Mouse (Mus musculus) liver, postnatal 0 days (tissue): ENCODE results near the gene Gm38119.

ENCODE experiments used
- CTCF ChIP-seq: sonication (generic); IDR thresholded peaks from 2 replicates; pipeline ENCODE4 v1.5.1; 2016; ENCODE audit warnings: antibody characterized with exemption, low read depth
- EP300 ChIP-seq: IDR thresholded peaks from 2 replicates; pipeline ENCODE4 v1.6.1; 2016; ENCODE audit warnings: antibody characterized with exemption, low read depth, mild to moderate bottlenecking

DNA sequence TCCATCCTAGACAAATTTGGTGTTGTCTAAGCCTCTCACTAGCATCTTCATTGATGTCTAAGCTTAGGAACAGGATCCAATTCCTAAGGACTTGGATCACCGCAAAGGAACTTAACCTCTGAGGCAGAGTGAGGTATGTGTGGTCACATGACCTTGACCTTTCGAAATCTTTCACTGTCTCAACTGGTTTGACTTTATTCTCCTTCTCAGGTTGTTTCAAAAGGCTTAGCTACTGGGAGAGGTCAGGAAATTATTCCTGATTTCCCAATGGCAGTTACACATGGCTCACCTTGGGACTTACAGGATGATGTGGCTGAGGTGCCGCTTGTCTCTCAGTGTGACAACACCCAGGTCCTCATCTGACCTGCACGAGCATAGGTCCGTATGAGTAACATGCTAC, 16.3 kb downstream of the Gm38119 start:
- TF ChIP-seq CTCF, result no peak
- TF ChIP-seq EP300, result no peak
